Mouse (Mus musculus) adrenal gland, adult 18-20 months (tissue): ENCODE results near the gene Tor2a. TPM values are rescaled to one million over a fixed set of nuclear protein-coding genes. Genes with fewer than 3 reads are reported as not detected.

Source experiments
- DNase-seq, 2 experiments: peaks; one replicate each; pipeline ENCODE4 v3.0.0; 2021 to 2022; ENCODE audit warnings: low spot score in 2 of 2
- long read RNA-seq, 2 experiments: library from polyadenylated mRNA; stranded (forward); transcript quantifications; one replicate each; pipeline ENCODE4 v2.0.0; 2021
- total RNA-seq, 2 experiments: library from RNA; stranded (reverse); gene quantifications; 1 replicate in 1 of 2; 2 replicates in 1 of 2; pipeline ENCODE4 v1.2.3; 2021

Gene Tor2a
- 10 to 100 TPM; 18.2 to 22.3 TPM for total RNA-seq
- long read RNA-seq, experiment 1, transcript Tor2a-201 (5 exons, 1,536 nt), result major isoform, 13 of 19 reads
- long read RNA-seq, experiment 1, partial matches to known transcripts, result 1 of 19 reads
- long read RNA-seq, experiment 1, other reads (novel, unspliced or antisense), result 1 of 19 reads
- long read RNA-seq, experiment 2, transcript Tor2a-201 (5 exons, 1,536 nt), result major isoform, 44 of 64 reads
- long read RNA-seq, experiment 2, transcript Tor2a-204 (4 exons, 2,712 nt), result minor isoform, 6 of 64 reads
- long read RNA-seq, experiment 2, partial matches to known transcripts, result 1 of 64 reads
- long read RNA-seq, experiment 2, other reads (novel, unspliced or antisense), result 7 of 64 reads

- DNase-seq, result peak; percentile 93 to 96
These were observed at the start of gene Tor2a for GRCm38 (mm10) chr2:32757056-32757845. Tor2a (plus strand) TSS chr2:32757234.

GRCm38 (mm10) chr2:32708643-32709042, 48.4 kb upstream of the Tor2a start:
- DNase-seq, result peak; percentile 48 to 66

GRCm38 (mm10) chr2:32709521-32710137, 47.4 kb upstream of the Tor2a start:
- no peak for DNase-seq

- DNase-seq, result no peak
These were observed 46.6 kb upstream of the Tor2a start for GRCm38 (mm10) chr2:32710425-32710824.

- no peak for DNase-seq
These were observed 45.6 kb upstream of the Tor2a start for GRCm38 (mm10) chr2:32711301-32712056.

GRCm38 (mm10) chr2:32712108-32712551, 44.9 kb upstream of the Tor2a start:
- peak; percentile 62 to 65 for DNase-seq

- peak; percentile 95 to 97 for DNase-seq
These were observed 44.5 kb upstream of the Tor2a start for GRCm38 (mm10) chr2:32712586-32712933.

GRCm38 (mm10) chr2:32712934-32713817, 43.9 kb upstream of the Tor2a start, which contains the start of gene Cdk9:
Cdk9 (minus strand) TSS chr2:32713076.
- DNase-seq, result peak; percentile 94 to 96

- no peak for DNase-seq
These were observed 42.7 kb upstream of the Tor2a start for GRCm38 (mm10) chr2:32714117-32714986.

GRCm38 (mm10) chr2:32714987-32715425, 42.0 kb upstream of the Tor2a start:
- no peak for DNase-seq

- DNase-seq, result no peak
These were observed 38.3 kb upstream of the Tor2a start for GRCm38 (mm10) chr2:32718761-32719160.

- DNase-seq, result no peak
These were observed 37.0 kb upstream of the Tor2a start for GRCm38 (mm10) chr2:32720053-32720452.

- no peak for DNase-seq
These were observed 36.3 kb upstream of the Tor2a start, which contains the start of gene Sh2d3c for GRCm38 (mm10) chr2:32720681-32721229. Sh2d3c (plus strand) TSS chr2:32721055.

GRCm38 (mm10) chr2:32722046-32722445, 35.0 kb upstream of the Tor2a start:
- DNase-seq, result no peak

- no peak for DNase-seq
These were observed 34.5 kb upstream of the Tor2a start for GRCm38 (mm10) chr2:32722581-32722980.

- DNase-seq, result no peak
These were observed 32.9 kb upstream of the Tor2a start for GRCm38 (mm10) chr2:32724149-32724548.

GRCm38 (mm10) chr2:32724832-32725790, 31.9 kb upstream of the Tor2a start:
- no peak for DNase-seq
